Comparison of ENCODE assay signal across 16 mouse cellular contexts in genomic region chr9:69043920-69044613, GRCm38 (mm10).
DNase-seq lines count a peak whose midpoint lies in the region; TF ChIP-seq lines count a peak whose summit lies in the region.
"Had no signal": no experiment of that assay in that cellular context is flagged by ENCODE, and none has a peak within 500 bp of the region (broad histone marks: within the 10 kb centered on the region; RNA-seq: fewer than 3 reads in every experiment).

No protein-coding gene starts in this region.

- no peak for TF ChIP-seq POLR2A in kidney, adult 2 months (IDR thresholded peaks at IDR 0.05; ENCODE audit: low read depth, low read length)

- H3K36me3 ChIP-seq in kidney, adult 2 months (ENCODE audit: control insufficient read depth, insufficient read depth, low read length), result no peaks in the 10 kb centered on the region
- H3K36me3 ChIP-seq: forebrain, embryonic 15.5 days; hindbrain, embryonic 10.5 days; liver, embryonic 13.5 days had no signal

- DNase-seq in adrenal gland, adult 2 months, result peak; percentile 56
- no peak for DNase-seq in adrenal gland, adult 18-20 months (ENCODE audit: low spot score in 2 of 2)
- peak; percentile 38 for DNase-seq in kidney, adult 2 months
- no peak for DNase-seq in kidney, adult 11 months
- DNase-seq in heart, postnatal 36 days, result peak; percentile 18 to 25
- peak; percentile 71 for DNase-seq in skeletal muscle tissue, adult 2 months (ENCODE audit: low read depth, low spot score)
- DNase-seq in testis, postnatal 10 days (ENCODE audit: low spot score), result no peak
- DNase-seq in left cerebral cortex, adult 9 months (ENCODE audit: low spot score in 2 of 2), result no peak
- DNase-seq: cerebellum, adult 18-20 months; gastrocnemius, postnatal 14 days; liver, embryonic 13.5 days; right cerebral cortex, postnatal 14 days; thymus, postnatal 14 days had no signal

- H3K4me1 ChIP-seq in kidney, adult 2 months (ENCODE audit: control insufficient read depth, insufficient read depth, low read length), result no peaks in the 10 kb centered on the region
- H3K4me1 ChIP-seq: forebrain, embryonic 15.5 days; hindbrain, embryonic 10.5 days; liver, embryonic 13.5 days had no signal

- 0 out of 2 replicates have a peak overlapping the region, but pooled peaks have one; percentile 27 for H3K27ac ChIP-seq in kidney, adult 2 months (ENCODE audit: insufficient read depth, low read depth, low read length)
- H3K27ac ChIP-seq: forebrain, embryonic 15.5 days; hindbrain, embryonic 10.5 days; kidney, postnatal 0 days; liver, embryonic 13.5 days had no signal

- 82% methylated on average over 8 of the region's 8 CpGs for WGBS in kidney, adult 2 months

- intact Hi-C loops in heart, postnatal 36 days (cut with DNase I), result no loop called here

- no peaks in the 10 kb centered on the region for H3K27me3 ChIP-seq in kidney, adult 2 months (replicated peaks; ENCODE audit: control insufficient read depth, insufficient read depth, low read length)
- H3K27me3 ChIP-seq: forebrain, embryonic 15.5 days; liver, embryonic 13.5 days had no signal

- no peak overlapping the region for H3K4me3 ChIP-seq in kidney, adult 2 months (ENCODE audit: insufficient read depth, low read depth, low read length)
- H3K4me3 ChIP-seq: forebrain, embryonic 15.5 days; hindbrain, embryonic 10.5 days; liver, embryonic 13.5 days had no signal

- TF ChIP-seq CTCF in kidney, adult 2 months (conservative IDR thresholded peaks at IDR 0.05; ENCODE audit: insufficient read depth, insufficient read length, low read depth, low read length), result no peak

Comparison
In these comparisons a context has a peak if more than half of its experiments do, and no peak if none do; other contexts are left out.
1. DNase-seq: peak in adrenal gland, adult 2 months (single experiment), kidney, adult 2 months (single experiment), heart, postnatal 36 days (2 of 2) and skeletal muscle tissue, adult 2 months (single experiment); none in adrenal gland, adult 18-20 months (0 of 2), kidney, adult 11 months (single experiment), testis, postnatal 10 days (single experiment) and left cerebral cortex, adult 9 months (0 of 2).